Mouse (Mus musculus) heart, postnatal 36 days (tissue): Measurements from ENCODE around the gene Atf6. TPM values are rescaled to one million over a fixed set of nuclear protein-coding genes. Genes with fewer than 3 reads are reported as not detected.

Experiments used
- DNase-seq, 2 experiments: peaks; one replicate each; pipeline ENCODE4 v3.0.0; 2021 to 2022
- intact Hi-C: fragments of 180-260 bp; cut with DNase I; formaldehyde crosslinking; loops from one replicate; pipeline ENCODE4 v1.15.1; 2025
- total RNA-seq, 2 experiments: library from RNA; stranded (reverse); gene quantifications; 2 replicates each; pipeline ENCODE4 v1.2.3; 2021

Atf6 gene
- total RNA-seq, 2 experiments from 2014 or later: 63.2 to 71.4 TPM

DNA sequence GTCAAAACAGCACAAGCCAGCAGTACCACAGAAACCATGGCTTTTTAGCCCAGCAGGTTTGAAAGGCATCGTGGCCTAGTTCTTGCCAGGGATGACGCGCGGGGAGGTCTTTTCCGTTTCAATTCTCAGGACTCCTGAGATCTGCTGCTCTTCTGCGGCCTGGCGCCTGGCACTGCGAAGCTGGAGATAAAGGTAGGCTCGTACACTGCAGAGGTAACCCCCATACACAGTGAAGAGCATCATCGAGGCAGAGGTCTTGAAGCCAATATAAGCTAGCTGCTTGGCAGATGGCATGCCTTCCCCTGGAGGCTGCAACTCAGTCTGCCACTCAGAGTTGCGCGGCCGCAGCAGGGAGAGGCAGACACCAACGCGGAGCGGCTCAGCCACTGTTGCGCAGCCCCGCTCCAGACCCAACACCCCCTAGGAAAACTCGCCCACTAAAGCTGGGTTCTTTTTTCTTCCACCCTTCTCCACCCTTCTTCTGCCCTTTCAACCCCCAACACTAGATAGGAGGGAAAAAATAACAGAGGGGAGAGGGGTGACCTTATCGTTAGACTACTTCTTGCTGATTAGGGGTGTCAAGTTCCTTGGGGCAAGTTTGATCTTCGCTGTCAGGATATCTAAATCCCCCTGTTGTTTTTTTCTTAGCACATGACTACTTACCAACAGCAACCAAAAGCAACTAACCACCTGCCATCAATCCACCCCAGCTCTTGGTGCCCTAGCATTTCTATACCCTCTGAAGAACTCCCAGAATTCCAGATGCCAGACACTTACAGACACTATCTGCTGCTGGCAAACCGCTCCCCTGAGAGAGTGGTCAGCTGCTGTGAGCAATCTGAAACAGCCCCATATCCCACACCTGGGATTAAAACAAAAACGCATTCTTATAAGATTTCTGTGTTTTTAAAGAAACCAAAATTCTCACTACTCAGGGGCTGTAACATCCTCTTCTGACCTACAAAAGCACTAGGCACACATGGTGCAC lies 16.6 kb downstream of the Atf6 start:
- DNase-seq: no peak
- intact Hi-C loops: no loop called here

DNA sequence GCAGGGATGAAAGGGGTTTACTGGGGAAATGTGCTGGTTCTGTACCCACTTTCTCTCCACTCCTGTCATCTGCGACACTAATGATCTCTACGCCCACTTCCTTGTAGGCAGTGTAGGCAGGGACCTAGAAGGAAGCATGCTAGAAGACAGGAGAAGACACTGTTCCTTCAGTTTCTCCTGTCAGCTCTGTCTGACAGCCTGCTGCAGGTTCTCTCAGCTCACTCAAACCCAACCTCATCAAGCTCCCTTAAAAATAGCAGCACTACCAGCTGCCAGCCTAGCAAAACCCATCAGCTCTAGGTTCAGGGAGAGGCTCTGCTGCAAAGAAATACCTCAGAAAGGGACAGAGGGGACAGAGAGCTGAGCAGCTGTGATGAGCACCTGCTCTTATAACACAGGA lies 17.6 kb downstream of the Atf6 start:
- intact Hi-C loops: no loop called here
- DNase-seq: no peak

DNA sequence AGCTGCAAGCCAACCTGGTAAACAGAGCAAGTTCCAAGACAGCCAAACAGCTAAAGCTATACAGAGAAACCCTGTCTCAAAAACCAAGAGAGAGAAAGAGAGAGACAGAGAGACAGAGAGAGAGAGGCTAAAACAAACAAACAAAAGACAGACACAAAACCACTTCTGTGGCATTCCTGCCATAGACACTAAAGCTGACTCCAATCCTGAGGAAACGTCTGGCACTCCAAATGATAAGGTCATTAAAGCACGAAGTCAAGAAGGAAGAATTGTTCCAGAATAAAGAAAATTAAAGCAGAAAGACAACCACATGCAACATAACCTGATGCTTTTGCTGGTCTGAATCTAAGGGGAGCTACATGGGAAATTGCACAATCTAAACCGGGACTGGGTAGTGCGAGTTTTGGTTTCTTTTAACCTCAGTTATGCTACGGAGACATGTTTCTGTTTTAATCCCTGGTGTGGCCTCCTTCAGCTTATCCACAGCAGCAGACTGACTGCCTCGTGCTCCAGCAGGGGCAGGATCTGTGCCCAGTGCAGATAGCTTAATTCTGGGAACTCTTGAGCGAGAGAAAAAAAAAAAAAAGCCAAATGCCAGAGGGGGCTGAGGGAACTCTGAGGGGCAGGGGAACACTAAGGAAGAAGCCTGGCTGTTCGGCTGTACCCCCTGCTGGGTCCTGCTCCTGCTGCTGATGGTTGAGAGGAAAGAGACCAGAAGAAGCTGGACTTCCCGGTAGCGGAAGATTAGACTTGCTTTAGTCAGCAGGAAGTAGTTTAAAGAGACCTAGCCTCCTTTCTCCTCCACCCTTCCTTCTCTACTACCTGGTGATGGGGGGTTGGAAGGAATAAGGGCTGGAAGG lies 21.9 kb downstream of the Atf6 start:
- no peak for DNase-seq
- intact Hi-C loops: no loop called here

DNA sequence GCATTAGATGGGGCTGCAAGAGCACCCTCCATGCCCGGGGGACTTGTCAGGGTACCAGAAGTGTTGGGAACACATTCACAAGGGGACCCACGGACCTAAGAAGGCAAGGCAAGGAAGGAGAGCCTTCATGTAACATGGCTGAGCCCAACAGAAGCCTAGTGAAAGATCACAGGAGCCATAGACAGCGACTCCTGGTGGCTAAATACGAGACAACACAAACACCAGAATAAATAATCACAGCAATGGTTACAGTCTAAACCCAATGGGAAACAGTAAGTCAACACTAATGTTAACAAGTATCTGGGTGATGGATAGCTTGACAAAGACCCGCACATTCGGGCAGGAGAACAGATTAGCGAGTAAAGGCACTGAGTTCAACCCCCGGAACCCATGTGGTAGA lies 23.2 kb downstream of the Atf6 start:
- no peak for DNase-seq
- intact Hi-C loops: no loop called here

DNA sequence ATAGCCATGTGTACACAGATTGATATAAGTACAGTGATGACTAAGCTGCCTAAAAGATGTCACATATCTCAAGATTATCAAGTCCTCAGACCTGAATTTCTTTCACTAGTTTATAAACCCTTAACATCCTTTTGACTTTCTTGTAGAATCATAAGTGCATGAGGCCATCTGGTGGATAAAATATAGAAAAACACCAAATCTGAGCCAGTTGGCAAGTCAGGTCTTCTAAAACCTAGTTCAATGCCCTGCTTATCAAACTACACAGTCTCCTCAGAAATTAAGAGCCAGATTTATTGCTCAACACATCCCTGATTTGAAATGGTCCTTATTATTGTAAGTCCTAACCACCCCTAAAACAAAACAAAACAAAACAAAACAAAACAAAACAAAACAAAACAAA lies 27.9 kb downstream of the Atf6 start:
- intact Hi-C loops: loop anchor here (1.0 to 5.0 kb wide), 2 partner anchors 207 to 547 kb away; no protein-coding TSS in a partner anchor
- no peak for DNase-seq

DNA sequence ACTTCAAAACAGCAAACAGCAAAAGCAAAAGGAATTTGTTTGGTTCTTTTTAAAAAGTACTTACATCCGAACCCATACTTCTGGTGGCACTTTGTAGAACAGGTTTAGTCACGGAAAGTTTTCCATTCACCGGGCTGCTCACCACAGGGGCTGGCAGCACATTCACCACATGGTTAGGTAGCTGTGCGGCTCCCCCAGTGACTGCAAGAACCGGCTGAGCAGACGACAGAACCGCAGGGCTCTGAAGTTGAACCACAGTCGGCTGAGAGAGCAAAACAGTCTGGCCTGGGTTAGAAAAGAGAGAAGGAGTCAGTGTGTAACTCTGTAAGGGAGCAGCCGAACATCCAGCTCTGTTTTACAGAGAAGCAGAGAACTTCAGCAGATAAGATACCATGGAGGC lies 32.8 kb downstream of the Atf6 start:
- no peak for DNase-seq
- intact Hi-C loops: loop anchor here (5.0 kb wide), 1 partner anchor 542 kb away; no protein-coding TSS in a partner anchor

DNA sequence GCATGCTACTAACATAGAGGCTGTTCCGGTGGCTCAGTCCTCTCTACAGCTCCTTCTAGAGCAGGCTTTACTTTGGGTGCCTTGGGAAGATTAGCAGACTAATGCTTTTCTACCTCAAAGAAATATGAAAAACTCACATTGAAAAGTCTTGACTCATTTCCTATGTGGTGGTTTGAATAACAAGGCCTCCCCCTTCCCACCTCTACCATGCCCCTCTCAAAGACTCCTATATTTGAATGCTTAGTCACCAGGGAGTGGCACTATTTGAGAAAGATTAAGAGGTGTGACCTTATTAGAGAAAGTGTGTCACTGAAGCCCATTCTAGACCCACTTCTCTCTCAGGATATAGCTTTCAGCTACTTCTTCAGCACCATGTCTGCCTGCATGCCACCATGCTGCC lies 37.8 kb downstream of the Atf6 start:
- intact Hi-C loops: no loop called here
- no peak for DNase-seq

DNA sequence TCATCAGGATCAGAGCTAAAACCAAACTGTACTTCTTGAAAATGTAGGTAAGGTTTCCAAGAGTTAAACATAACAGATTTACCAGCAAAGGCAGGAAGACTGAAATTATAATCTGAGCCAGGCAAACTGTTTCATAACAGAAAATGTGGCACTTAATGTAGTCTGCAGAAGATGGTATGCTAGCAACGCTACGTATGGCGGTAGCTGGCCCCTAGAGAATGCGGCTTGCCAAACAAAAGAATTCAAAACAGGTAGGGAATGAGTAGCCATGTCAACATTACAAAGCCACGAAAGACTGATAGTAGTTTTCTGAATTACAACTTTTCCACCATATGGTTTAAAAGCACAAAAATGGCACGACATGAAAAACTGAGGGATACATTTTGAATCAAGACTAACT lies 38.2 kb downstream of the Atf6 start:
- no peak for DNase-seq
- intact Hi-C loops: no loop called here

DNA sequence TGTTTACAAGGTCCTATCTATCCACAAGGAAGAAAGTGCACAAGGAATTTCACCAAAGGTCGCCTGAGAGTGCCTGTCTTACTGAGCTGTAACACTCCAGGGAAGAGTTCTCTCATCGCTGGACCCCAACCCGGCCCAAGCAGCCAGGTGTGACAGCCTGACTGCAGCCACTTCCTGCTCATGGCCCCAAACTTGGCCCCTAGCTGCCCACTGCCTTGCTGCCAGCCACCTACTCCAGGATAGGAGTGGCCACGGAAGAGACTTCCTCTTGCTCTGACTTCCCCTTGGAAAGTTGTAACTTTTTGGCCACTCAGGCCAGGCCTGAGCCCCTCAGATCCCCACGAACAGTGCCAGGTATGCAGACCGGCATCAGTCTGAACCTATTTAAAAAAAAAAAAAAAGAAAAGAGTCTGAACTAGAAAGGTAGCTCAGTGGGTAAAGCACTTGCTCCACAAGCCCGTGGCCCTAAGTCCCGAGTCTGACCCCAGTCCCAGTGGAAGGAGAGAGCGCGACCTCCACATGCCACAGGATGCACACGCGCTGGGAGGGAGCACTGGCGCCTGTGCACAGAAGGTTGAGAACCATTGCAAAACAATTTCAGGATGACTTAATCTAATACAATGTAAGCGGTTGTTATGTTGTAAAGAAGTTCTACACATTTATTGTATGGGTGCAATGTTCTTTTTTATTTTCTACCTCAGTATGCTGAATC lies 47.3 kb downstream of the Atf6 start:
- intact Hi-C loops: no loop called here
- DNase-seq: no peak

DNA sequence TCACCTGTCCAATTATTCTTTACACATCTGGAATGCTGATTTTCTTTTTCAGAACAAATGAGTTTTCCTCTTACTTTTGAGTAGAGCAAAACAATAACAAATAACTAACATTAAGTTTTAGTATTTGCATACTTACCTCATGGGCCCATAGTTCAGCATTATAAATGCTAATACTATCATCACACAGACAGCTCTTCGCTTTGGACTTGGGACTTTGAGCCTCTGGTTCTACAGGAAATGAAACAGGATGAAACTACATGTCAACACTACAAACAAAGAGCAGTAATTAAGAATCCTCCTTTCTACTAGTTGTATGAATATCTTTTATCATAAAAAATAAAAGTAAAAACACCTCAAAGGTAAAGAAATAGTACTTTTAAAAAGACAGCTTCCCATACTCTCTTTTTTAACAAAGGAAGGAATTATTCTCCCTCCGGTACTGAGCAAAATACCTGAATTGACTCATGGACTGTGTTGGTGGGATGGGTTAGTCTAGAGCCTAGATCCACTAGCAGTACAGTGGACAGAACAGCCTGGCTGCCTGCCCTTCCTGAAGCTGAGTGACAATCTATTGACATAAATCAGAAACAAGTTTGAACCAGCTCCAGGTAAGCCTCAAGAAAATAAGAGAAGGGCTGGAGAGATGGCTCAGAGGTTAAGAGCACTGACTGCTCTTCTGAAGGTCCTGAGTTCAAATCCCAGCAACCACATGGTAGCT lies 52.1 kb downstream of the Atf6 start:
- no peak for DNase-seq
- intact Hi-C loops: no loop called here

DNA sequence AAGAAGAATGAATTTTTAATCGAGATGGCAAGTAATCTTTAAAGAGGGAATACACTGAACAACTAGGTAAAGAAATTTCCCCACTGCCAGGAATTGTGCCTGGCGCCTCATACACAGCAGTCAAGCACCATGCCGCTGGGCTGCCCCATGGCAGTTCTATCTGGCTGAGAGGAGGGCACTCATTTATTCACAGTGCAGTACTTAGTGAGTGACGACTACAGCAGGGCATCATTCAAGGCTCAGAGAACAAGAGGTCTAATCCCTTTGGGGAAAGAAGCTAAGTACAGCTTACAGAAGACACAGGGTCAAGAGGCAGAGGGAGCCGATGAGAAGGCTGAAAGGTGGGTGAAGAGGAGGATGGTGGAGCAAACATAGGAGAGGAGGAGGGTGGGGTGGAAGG lies 54.7 kb downstream of the Atf6 start:
- intact Hi-C loops: no loop called here
- DNase-seq: no peak

DNA sequence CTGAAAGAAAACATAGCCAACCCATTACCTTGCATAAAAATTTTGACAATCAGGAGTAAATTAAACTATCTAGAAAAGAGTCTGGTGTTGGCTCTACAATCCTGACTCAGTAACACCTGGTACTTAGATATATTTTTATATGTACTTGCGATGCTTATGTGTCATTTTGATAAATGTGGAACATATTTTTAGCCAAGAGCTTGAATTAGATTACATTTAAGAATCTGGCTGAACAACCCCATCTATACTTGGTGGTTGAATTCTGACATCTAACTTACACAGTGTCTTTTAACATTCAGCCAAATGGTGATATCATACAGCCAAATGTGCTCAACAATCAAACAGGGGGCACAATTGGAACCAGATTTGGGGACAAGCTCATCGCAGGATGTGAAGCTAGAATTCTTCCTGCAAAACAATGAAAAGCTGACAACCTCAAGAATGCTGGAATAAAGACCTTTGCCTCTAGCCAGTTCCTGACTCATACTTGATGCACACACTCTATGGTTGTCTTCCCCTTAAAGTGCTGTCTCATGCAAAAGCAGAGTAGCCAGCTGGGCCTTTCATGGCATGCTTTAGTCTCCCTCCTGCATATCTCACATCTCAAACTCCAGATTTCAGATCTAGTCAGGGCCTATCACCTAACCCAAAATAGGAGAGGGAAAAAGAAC lies 59.8 kb downstream of the Atf6 start:
- no peak for DNase-seq
- intact Hi-C loops: no loop called here

DNA sequence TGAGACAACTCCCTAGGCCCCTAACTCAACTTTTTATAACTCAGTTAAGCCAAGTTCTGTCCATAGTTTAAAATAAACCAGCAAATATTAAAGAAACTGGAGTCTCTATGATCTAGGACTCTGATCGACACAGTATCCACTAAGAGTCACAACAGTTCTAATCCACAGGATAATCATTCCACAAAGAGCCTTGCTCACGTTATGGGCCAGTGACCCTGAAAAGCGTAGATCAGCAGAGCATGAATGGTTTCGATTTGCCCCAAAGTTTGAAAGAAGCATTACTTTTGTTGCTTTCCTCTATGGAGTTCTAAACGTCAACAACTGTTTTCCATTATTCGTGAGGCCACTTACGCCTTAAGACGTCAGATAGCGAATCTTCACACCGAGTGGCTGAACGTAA lies 62.9 kb downstream of the Atf6 start:
- no peak for DNase-seq
- intact Hi-C loops: no loop called here

DNA sequence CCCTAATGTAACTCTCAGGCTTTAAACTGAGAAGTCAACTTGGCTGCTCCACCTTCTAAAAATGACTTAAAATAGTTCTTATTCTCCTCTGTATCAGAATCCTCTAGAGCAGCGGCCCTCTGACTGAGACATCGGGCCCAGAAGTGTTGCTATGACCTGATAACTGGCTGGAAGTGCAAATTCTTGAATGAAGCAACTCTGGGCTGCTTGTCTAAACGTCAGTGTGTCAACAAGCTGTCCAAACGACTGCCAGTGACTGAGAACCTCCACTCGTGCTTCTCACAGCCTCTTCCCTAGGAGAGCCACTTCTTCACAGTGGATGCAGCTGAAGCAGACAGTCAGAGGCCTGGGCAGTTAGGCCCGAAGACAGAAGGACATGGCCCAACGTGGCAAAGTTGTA lies 64.9 kb downstream of the Atf6 start:
- intact Hi-C loops: no loop called here
- DNase-seq: no peak

DNA sequence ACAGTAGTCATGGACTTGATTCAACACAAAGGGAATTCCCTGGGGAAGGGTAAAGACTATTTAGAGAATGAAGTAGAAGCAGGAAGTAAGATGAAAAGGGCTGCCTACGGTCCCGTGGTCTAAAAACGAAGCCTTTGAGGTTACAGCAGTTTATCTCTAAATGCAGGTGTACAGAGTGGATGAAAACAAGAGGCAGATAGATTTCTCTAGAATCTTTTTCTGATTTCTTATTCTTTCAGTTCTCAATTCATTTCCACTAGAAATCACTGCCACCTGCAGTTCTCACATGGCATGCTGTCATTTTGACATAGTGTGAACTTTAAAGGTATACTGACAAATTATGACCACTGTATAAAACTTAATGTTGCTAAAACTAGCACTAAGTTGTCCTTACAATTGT lies 66.9 kb downstream of the Atf6 start:
- no peak for DNase-seq
- intact Hi-C loops: no loop called here

DNA sequence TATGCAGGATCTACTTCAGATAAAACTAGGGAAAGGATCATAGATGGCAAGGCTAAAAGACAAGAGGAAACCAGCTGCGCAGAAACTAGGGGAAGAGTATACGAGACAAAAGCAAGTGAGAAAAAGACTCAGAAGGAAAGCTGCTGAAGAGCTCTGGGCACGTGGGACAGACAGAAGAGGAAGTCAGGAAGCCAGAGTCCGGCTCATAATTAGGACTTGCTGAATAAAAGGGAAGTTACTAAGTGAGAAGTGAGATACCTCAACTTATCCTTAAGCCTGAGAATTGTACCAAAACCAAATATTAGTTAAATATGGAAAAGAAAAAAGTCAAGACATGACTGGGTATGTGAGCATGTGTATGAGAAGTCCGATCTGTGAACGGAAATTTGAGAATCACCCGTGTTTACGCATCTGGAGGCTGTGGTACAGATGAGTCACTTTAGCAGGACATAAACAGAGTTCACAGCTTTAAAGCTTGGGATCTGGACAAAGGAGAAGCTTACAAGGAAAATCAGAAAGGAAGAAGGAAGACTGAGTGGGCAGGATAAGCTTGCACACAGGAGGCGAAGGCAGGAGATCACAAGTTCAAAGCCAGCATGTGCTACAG lies 71.7 kb downstream of the Atf6 start:
- intact Hi-C loops: no loop called here

DNA sequence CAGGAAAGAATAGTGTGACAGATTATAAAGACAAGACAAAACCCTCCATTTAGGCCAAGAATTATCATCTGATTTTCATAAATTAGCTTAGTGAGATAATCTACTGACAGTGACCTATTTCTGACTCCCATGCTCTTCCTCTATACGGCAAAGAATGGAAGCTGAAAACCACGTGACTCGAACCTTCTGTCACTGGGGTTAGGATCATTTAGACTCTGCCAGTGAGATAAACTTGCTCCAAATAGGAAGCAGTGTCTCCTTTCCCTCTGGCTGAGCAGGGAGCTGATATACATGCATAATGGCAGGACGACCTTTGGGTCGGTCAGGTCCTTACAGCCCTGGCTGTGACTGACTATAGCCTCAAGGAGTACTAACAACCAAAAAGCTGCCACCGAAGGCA lies 76.0 kb downstream of the Atf6 start:
- DNase-seq: no peak
- intact Hi-C loops: no loop called here

More for the DNA sequence above, 71.7 kb downstream of the Atf6 start:
- DNase-seq: no peak

DNA sequence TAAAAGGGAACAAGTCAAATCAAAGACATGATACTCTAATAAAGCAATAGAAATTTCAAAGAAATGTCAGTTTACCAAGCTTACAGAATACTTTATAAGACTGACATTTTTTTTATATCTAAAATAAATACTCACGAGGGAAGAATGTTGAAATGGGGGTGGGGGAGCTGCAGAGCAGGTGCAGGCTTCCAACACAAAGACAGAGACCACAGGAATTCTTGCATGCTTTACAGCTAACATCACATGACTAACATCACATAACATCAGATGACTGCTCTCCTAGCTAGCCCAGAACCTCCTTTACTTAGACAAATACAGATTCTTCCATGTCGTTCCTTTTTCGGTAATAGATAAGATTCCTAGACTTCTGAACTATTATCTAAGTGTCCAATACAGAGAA lies 76.6 kb downstream of the Atf6 start:
- no peak for DNase-seq
- intact Hi-C loops: no loop called here

DNA sequence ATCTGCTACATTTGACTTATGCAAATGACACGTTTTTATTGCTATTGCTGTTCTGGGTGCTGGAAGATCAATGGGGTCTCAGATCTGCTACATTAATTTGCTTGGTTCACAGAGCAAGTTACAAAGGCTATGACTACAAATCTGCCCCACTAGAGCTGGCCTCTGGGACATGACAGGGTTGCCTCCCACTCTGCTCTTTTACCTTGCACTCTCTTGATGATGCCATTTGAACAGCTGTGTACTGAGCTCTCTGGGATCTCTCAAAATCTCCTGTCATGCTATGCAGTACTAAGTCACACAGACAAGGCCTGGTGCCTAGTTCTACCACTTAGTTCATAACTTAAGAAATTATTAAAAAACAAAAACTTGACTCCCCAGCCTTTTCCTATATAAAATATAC lies 79.9 kb downstream of the Atf6 start:
- intact Hi-C loops: no loop called here

More for the DNA sequence above, 79.9 kb downstream of the Atf6 start:
- no peak for DNase-seq
